Comparison of ENCODE assay signal across 24 mouse cellular contexts in genomic region chr17:70690598-70690997, GRCm38 (mm10).
"Had no signal": no experiment of that assay in that cellular context is flagged by ENCODE, and none has a peak within 500 bp of the region (broad histone marks: within the 10 kb centered on the region; RNA-seq: fewer than 3 reads in every experiment).

No protein-coding gene starts in this region.

- H3K9me3 ChIP-seq: heart, embryonic 13.5 days; heart, embryonic 15.5 days; hindbrain, embryonic 13.5 days; hindbrain, embryonic 15.5 days; limb, embryonic 13.5 days; limb, embryonic 15.5 days; liver, embryonic 13.5 days; liver, embryonic 15.5 days had no signal

- H3K27me3 ChIP-seq: heart, embryonic 13.5 days; heart, embryonic 15.5 days; hindbrain, embryonic 13.5 days; hindbrain, embryonic 15.5 days; limb, embryonic 13.5 days; limb, embryonic 15.5 days; liver, embryonic 13.5 days; liver, embryonic 15.5 days had no signal

- DNase-seq: gastrocnemius, postnatal 14 days; gastrocnemius, postnatal 36 days; heart, adult 11 months; heart, adult 2 months; heart, postnatal 14 days; heart, postnatal 36 days; kidney, adult 18-20 months; kidney, adult 8-10 months; kidney, postnatal 14 days; kidney, postnatal 36 days; layer of hippocampus, adult 9-11 months; layer of hippocampus, postnatal 36 days; left cerebral cortex, postnatal 4 days; liver, embryonic 13.5 days had no signal

- H3K4me1 ChIP-seq: heart, embryonic 13.5 days; heart, embryonic 15.5 days; hindbrain, embryonic 13.5 days; hindbrain, embryonic 15.5 days; limb, embryonic 13.5 days; limb, embryonic 15.5 days; liver, embryonic 13.5 days; liver, embryonic 15.5 days had no signal

- H3K9ac ChIP-seq: heart, embryonic 13.5 days; heart, embryonic 15.5 days; hindbrain, embryonic 13.5 days; hindbrain, embryonic 15.5 days; limb, embryonic 13.5 days; limb, embryonic 15.5 days; liver, embryonic 13.5 days; liver, embryonic 15.5 days had no signal

- H3K36me3 ChIP-seq: heart, embryonic 13.5 days; heart, embryonic 15.5 days; hindbrain, embryonic 13.5 days; hindbrain, embryonic 15.5 days; limb, embryonic 13.5 days; limb, embryonic 15.5 days; liver, embryonic 13.5 days; liver, embryonic 15.5 days had no signal

- H3K4me2 ChIP-seq: heart, embryonic 11.5 days; heart, embryonic 13.5 days; heart, embryonic 15.5 days; hindbrain, embryonic 13.5 days; hindbrain, embryonic 15.5 days; limb, embryonic 13.5 days; limb, embryonic 15.5 days; liver, embryonic 13.5 days; liver, embryonic 15.5 days had no signal

- H3K4me3 ChIP-seq: heart, adult 2 months; heart, embryonic 13.5 days; heart, embryonic 15.5 days; hindbrain, embryonic 13.5 days; hindbrain, embryonic 15.5 days; limb, embryonic 13.5 days; limb, embryonic 15.5 days; liver, embryonic 13.5 days; liver, embryonic 15.5 days had no signal

- H3K27ac ChIP-seq: heart, adult 2 months; heart, embryonic 13.5 days; heart, embryonic 15.5 days; hindbrain, embryonic 13.5 days; hindbrain, embryonic 15.5 days; hindbrain, postnatal 0 days; limb, embryonic 13.5 days; limb, embryonic 15.5 days; liver, embryonic 13.5 days; liver, embryonic 15.5 days had no signal

- ATAC-seq: hindbrain, postnatal 0 days; intestine, embryonic 16.5 days had no signal
